ENCODE assay signal across 16 mouse cellular contexts in the genomic region with DNA sequence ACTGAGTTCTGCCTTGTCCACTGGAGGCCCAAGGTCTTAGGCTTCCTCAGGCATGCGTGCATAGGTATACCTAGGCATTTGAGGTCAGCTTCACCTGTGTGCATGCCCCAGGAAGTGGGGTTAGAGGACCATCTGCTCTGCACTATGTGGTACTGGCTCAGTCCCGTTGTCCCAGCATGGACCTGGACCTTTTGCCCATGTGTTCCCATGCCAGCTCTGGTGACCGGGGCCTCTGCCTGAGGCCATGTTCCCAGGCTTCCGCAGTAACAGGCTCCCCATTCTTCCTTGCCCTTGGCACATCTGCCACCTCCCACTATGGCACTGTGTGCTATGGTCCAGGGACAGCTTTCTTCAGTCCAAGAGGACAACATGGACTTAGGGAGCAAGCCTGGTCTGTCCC. TPM values are rescaled to one million over a fixed set of nuclear protein-coding genes. Genes with fewer than 3 reads are reported as not detected.
DNase-seq lines count a peak whose midpoint lies in the region; ATAC-seq lines count a peak whose summit lies in the region.
"Had no signal": no experiment of that assay in that cellular context is flagged by ENCODE, and none has a peak within 500 bp of the region (broad histone marks: within the 10 kb centered on the region; RNA-seq: fewer than 3 reads in every experiment).

No protein-coding gene starts in this region.

- ATAC-seq in midbrain, embryonic 16.5 days: no peak
- ATAC-seq: CD4-positive, CD25-positive, alpha-beta regulatory T cell, adult 4 months had no signal

- no peaks in the 10 kb centered on the region for H3K9me3 ChIP-seq in midbrain, embryonic 16.5 days (replicated peaks; ENCODE audit: control insufficient read depth, low read length, poor library complexity, severe bottlenecking)
- H3K9me3 ChIP-seq: kidney, embryonic 15.5 days; neural tube, embryonic 13.5 days had no signal

- 89% methylated on average over 4 of the region's 4 CpGs for whole genome bisulfite sequencing in midbrain, embryonic 16.5 days

- H3K27me3 ChIP-seq in midbrain, embryonic 16.5 days (ENCODE audit: control insufficient read depth, insufficient read depth, low read depth, low read length): no peaks in the 10 kb centered on the region
- H3K27me3 ChIP-seq: heart, embryonic 13.5 days; neural tube, embryonic 13.5 days had no signal

- H3K4me3 ChIP-seq in midbrain, embryonic 16.5 days (ENCODE audit: low read depth, low read length): no peak overlapping the region
- H3K4me3 ChIP-seq: heart, embryonic 13.5 days; kidney, embryonic 15.5 days; neural tube, embryonic 13.5 days had no signal

- H3K4me1 ChIP-seq in midbrain, embryonic 16.5 days (ENCODE audit: control insufficient read depth, insufficient read depth, low read length): no peaks in the 10 kb centered on the region

- H3K36me3 ChIP-seq in midbrain, embryonic 16.5 days (ENCODE audit: control insufficient read depth, insufficient read depth, low read length): no peaks in the 10 kb centered on the region
- H3K36me3 ChIP-seq: kidney, embryonic 15.5 days; neural tube, embryonic 13.5 days had no signal

- no peak overlapping the region for H3K4me2 ChIP-seq in midbrain, embryonic 16.5 days (ENCODE audit: low read length)
- H3K4me2 ChIP-seq: heart, embryonic 13.5 days; kidney, embryonic 15.5 days; neural tube, embryonic 13.5 days had no signal

- peak; percentile 45 for DNase-seq in layer of hippocampus, adult 9-11 months
- no peak for DNase-seq in layer of hippocampus, postnatal 36 days
- DNase-seq in adipocyte (ENCODE audit: low spot score): peak; percentile 13
- DNase-seq in brain, adult 2 months (ENCODE audit: low read depth, low spot score): peak; percentile 96
- DNase-seq in cerebellum, postnatal 14 days: peak; percentile 65 to 86
- DNase-seq in thymus, postnatal 0 days (ENCODE audit: low spot score): no peak
- DNase-seq: adrenal gland, postnatal 25 days; gastrocnemius, postnatal 25 days; heart, postnatal 4 days; spleen, adult 18-20 months had no signal

- no peak overlapping the region for H3K9ac ChIP-seq in midbrain, embryonic 16.5 days (ENCODE audit: low read depth, low read length)
- H3K9ac ChIP-seq: kidney, embryonic 15.5 days; neural tube, embryonic 13.5 days had no signal

- H3K27ac ChIP-seq in midbrain, embryonic 16.5 days (ENCODE audit: low read length): no peak overlapping the region
- H3K27ac ChIP-seq: neural tube, embryonic 13.5 days had no signal

RNA-seq across cellular contexts. Expression of a gene that starts 36.1 kb away (rescaled TPM):
- 10 to 100 TPM; 54.7 to 69.8 TPM for total RNA-seq in layer of hippocampus, postnatal 36 days (2021)
- polyA plus RNA-seq in thymus, postnatal 0 days (2015; fragmentation: Nextera tagmentation; extraction: Ambion mirVana): 0.18 and 0.30 TPM in 2 replicates
- 1.5 and 1.8 TPM in 2 replicates for polyA plus RNA-seq in midbrain, embryonic 16.5 days (2015; fragmentation: Nextera tagmentation; extraction: Ambion mirVana)
- total RNA-seq: megakaryocyte-erythroid progenitor cell, adult 5-6 weeks had no signal

Comparison
In these comparisons a context has a peak if more than half of its experiments do, and no peak if none do; other contexts are left out.
1. DNase-seq: peak in layer of hippocampus, adult 9-11 months (single experiment), adipocyte (single experiment), brain, adult 2 months (single experiment) and cerebellum, postnatal 14 days (2 of 2); none in layer of hippocampus, postnatal 36 days (0 of 2) and thymus, postnatal 0 days (single experiment).